ENCODE assay signal across 14 mouse cellular contexts in the genomic region with DNA sequence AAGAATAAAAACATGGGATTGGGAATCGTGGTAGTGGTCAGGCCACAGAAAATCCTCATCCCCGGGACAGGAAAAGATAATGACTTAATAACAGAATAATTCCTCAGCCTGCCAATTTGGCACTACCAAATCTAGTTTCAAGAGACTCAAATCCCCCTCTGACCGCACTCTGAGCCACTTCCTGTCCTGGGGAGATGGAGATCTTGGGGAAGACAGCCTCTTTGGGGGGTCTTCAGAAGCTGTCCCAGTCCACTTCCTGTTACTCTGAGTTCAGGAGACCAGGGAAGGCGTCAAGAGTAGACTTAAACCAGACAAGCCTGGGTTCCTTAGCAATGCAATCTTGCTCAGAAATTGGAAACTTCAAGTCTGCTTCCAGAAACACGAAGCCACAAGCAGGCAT. TPM values are rescaled to one million over a fixed set of nuclear protein-coding genes. Genes with fewer than 3 reads are reported as not detected.
DNase-seq lines count a peak whose midpoint lies in the region; ATAC-seq lines count a peak whose summit lies in the region.
"Had no signal": no experiment of that assay in that cellular context is flagged by ENCODE, and none has a peak within 500 bp of the region (broad histone marks: within the 10 kb centered on the region; RNA-seq: fewer than 3 reads in every experiment).

No protein-coding gene starts in this region.

- 53% methylated on average over 5 of the region's 5 CpGs for WGBS in liver, embryonic 11.5 days
- 38% methylated on average over 5 of the region's 5 CpGs for WGBS in liver, embryonic 12.5 days (ENCODE audit: insufficient replicate concordance)

- H3K9me3 ChIP-seq in liver, embryonic 11.5 days (ENCODE audit: control insufficient read depth, low read length), result no peaks in the 10 kb centered on the region
- no peaks in the 10 kb centered on the region for H3K9me3 ChIP-seq in liver, embryonic 12.5 days (replicated peaks)
- H3K9me3 ChIP-seq: hindbrain, embryonic 15.5 days had no signal

- no peaks in the 10 kb centered on the region for H3K36me3 ChIP-seq in liver, embryonic 11.5 days (ENCODE audit: control insufficient read depth, insufficient read depth, low read length)
- no peaks in the 10 kb centered on the region; the same call in 1 of the 2 replicates for H3K36me3 ChIP-seq in liver, embryonic 12.5 days
- H3K36me3 ChIP-seq: hindbrain, embryonic 15.5 days had no signal

- no peak overlapping the region for H3K9ac ChIP-seq in liver, embryonic 11.5 days (ENCODE audit: low read depth, low read length)
- H3K9ac ChIP-seq in liver, embryonic 12.5 days, result no peak overlapping the region
- H3K9ac ChIP-seq: hindbrain, embryonic 15.5 days had no signal

- ATAC-seq in liver, embryonic 11.5 days (replicated peaks; ENCODE audit: low FRiP score), result no peak
- no peak for ATAC-seq in liver, embryonic 12.5 days

- no peaks in the 10 kb centered on the region for H3K27me3 ChIP-seq in liver, embryonic 11.5 days (replicated peaks; ENCODE audit: control insufficient read depth, insufficient read depth, low read length)
- no peaks in the 10 kb centered on the region for H3K27me3 ChIP-seq in liver, embryonic 12.5 days (replicated peaks)
- H3K27me3 ChIP-seq: hindbrain, embryonic 15.5 days had no signal

- H3K4me2 ChIP-seq in liver, embryonic 11.5 days, result 0 out of 2 replicates have a peak overlapping the region, but pooled peaks have one; percentile 18
- H3K4me2 ChIP-seq in liver, embryonic 12.5 days, result no peak overlapping the region
- H3K4me2 ChIP-seq: hindbrain, embryonic 15.5 days had no signal

- H3K4me3 ChIP-seq in liver, embryonic 11.5 days (ENCODE audit: low read depth, low read length), result no peak overlapping the region
- H3K4me3 ChIP-seq in liver, embryonic 12.5 days, result no peak overlapping the region
- H3K4me3 ChIP-seq: hindbrain, embryonic 15.5 days had no signal

- no peak overlapping the region for H3K27ac ChIP-seq in liver, embryonic 11.5 days (ENCODE audit: low read depth, low read length)
- no peak overlapping the region for H3K27ac ChIP-seq in liver, embryonic 12.5 days

- DNase-seq in liver, embryonic 11.5 days (ENCODE audit: low spot score), result no peak
- DNase-seq in CD4-positive, CD25-positive, alpha-beta regulatory T cell, adult 2 months (ENCODE audit: low read depth, low spot score), result peak; percentile 27
- DNase-seq in T-cell, adult 2 months (ENCODE audit: low spot score), result peak; percentile 16
- peak; percentile 45 for DNase-seq in naive thymus-derived CD4-positive, alpha-beta T cell, adult 2 months (ENCODE audit: low read depth)
- DNase-seq in retina, embryonic 14.5 days (ENCODE audit: low spot score), result no peak
- DNase-seq in adrenal gland, postnatal 25 days, result no peak
- no peak for DNase-seq in adrenal gland, adult (ENCODE audit: inconsistent age in 2 of 2, low spot score in 1 of 2)
- DNase-seq: cerebellum, adult 11-12 months; layer of hippocampus, adult 9-11 months; left cerebral cortex, postnatal 4 days; right cerebral cortex, postnatal 25 days had no signal

- H3K4me1 ChIP-seq in liver, embryonic 11.5 days (replicated peaks; ENCODE audit: control insufficient read depth, insufficient read depth, low read length), result no peaks in the 10 kb centered on the region; the same call in 1 of the 2 replicates
- peaks cover 13% of the 10 kb centered on the region for H3K4me1 ChIP-seq in liver, embryonic 12.5 days

RNA-seq across cellular contexts. Expression of gene Lyrm7, which starts 15.8 kb away (rescaled TPM):
- polyA plus RNA-seq in liver, embryonic 11.5 days (2014; fragmentation: Nextera tagmentation; extraction: Ambion mirVana), result 9.4 and 11.3 TPM in 2 replicates
- 6.7 and 7.6 TPM in 2 replicates for polyA plus RNA-seq in liver, embryonic 12.5 days (2016; fragmentation: Nextera tagmentation; extraction: Ambion mirVana)
- 16.8 and 17.8 TPM in 2 replicates for total RNA-seq in adrenal gland, postnatal 25 days (2021)

RNA-seq across cellular contexts. Expression of gene Hint1, which starts 21.2 kb away (rescaled TPM):
- polyA plus RNA-seq in liver, embryonic 11.5 days (2014; fragmentation: Nextera tagmentation; extraction: Ambion mirVana), result 587 and 600 TPM in 2 replicates
- polyA plus RNA-seq in liver, embryonic 12.5 days (2016; fragmentation: Nextera tagmentation; extraction: Ambion mirVana), result 479 and 518 TPM in 2 replicates
- total RNA-seq in adrenal gland, postnatal 25 days (2021), result 386 and 405 TPM in 2 replicates

RNA-seq across cellular contexts. Expression of gene Gpx3, which starts 57.3 kb away (rescaled TPM):
- polyA plus RNA-seq in liver, embryonic 11.5 days (2014; fragmentation: Nextera tagmentation; extraction: Ambion mirVana), result 84.0 and 89.6 TPM in 2 replicates
- polyA plus RNA-seq in liver, embryonic 12.5 days (2016; fragmentation: Nextera tagmentation; extraction: Ambion mirVana), result 30.9 and 32.9 TPM in 2 replicates
- 255 and 328 TPM in 2 replicates for total RNA-seq in adrenal gland, postnatal 25 days (2021)
- total RNA-seq: neutrophil, adult 5-6 weeks had no signal

RNA-seq across cellular contexts. Expression of gene Cdc42se2, which starts 57.5 kb away (rescaled TPM):
- 43.2 and 49.9 TPM in 2 replicates for polyA plus RNA-seq in liver, embryonic 11.5 days (2014; fragmentation: Nextera tagmentation; extraction: Ambion mirVana)
- 28.0 and 28.5 TPM in 2 replicates for polyA plus RNA-seq in liver, embryonic 12.5 days (2016; fragmentation: Nextera tagmentation; extraction: Ambion mirVana)
- total RNA-seq in adrenal gland, postnatal 25 days (2021), result 20.8 and 25.1 TPM in 2 replicates

Comparison
In these comparisons a context has a peak if more than half of its experiments do, and no peak if none do; other contexts are left out.
1. DNase-seq: peak in CD4-positive, CD25-positive, alpha-beta regulatory T cell, adult 2 months (single experiment), T-cell, adult 2 months (single experiment) and naive thymus-derived CD4-positive, alpha-beta T cell, adult 2 months (single experiment); none in liver, embryonic 11.5 days (single experiment), retina, embryonic 14.5 days (single experiment), adrenal gland, postnatal 25 days (single experiment) and adrenal gland, adult (0 of 2).